Mouse (Mus musculus) adipocyte (in vitro differentiated cells): ENCODE measurements around the gene Slc7a1.
A peak's percentile ranks its signal among the peaks of the same experiment; 100 is the strongest.

ENCODE experiments used
- DNase-seq: peaks from one replicate; pipeline ENCODE4 v3.0.0-alpha.2; 2016; ENCODE audit warnings: low spot score

Slc7a1 gene

DNA sequence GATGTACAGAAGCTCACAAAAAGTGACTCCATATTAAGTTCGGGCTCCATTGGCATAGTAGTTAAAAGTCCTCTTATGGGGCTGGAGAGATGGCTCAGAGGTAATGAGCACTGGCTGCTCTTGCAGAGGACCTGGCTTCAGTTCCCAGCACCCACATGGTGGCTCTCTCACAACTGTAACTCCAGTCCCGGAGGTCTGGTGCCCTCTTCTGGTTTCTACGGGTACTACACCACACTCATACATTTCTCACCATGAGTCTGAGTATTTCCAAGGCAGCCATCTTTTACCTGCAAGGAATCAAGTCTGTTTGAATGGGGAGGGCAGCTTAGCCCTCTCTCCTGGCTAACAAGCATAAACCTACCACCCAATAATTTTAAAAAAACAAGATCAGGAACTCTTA is 30.5 kb downstream of the Slc7a1 start:
- no peak for DNase-seq

DNA sequence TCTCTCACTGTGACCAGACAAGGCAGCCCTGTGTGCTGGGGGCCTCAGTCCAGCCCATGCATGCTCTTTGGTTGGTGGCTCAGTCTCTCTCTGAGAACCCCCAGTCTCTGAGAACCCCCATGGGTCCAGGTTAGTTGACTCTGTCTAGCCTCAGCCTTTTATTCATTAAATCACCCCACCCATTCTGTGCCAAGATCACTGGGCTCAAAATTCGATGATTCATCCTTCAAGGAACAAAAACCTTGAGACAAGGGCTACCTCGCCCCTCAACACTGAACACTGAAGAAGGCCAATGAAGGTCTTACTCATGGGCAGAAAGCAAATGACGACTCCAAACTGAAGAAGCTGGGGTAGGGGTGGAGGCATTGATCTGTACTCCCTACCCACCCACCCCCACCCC is 31.9 kb downstream of the Slc7a1 start:
- no peak for DNase-seq

DNA sequence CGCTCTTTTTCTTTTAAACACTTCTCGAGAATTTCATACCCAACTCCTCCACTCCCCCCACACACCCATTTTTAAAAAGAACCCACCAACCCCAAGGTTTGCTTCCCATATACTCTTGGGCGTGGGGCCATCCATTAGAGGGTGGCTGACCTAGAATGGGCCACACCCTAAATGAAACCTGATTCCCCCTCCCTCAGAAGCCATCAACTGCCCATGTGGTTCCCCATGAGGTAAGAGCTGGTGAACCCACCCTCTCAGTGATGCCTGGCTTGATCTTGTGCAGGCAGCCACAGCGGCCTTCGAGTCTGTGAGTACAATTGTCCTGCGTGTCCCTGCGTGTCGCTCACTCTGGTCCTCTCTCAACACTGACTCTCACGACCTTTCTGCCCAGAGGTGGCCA is 33.2 kb downstream of the Slc7a1 start:
- DNase-seq = no peak

DNA sequence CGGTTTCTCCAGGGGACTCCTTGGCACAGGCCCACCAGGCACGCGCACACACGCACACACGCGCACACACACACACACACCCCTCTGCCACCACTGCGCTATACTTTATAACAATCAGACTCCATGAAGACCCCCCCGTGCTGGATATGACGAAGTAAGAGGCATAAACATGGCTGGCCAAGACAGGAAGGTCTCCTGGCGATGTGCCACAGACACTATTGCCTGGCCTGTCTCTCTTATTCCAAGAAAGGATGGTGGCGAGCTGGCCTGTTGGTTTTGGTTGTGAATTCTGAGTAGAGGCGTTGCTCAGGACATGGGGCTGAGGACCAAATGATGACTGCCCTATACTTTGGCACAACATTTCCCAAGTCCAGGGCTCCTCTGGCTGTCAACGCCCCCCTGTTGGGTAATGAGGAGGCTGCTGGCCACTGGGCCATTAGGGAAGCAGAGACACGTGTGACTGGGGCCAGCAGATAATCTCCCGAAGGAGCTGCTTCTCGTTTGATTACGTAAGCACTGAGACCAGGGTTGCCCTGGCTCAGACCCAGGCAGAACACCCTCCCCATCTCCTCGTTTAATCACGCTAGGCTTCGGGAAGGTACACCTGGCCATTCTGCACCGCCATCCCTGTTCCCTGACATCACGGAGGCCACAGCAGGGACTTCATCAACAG is 36.1 kb downstream of the Slc7a1 start:
- DNase-seq = peak; percentile 39

DNA sequence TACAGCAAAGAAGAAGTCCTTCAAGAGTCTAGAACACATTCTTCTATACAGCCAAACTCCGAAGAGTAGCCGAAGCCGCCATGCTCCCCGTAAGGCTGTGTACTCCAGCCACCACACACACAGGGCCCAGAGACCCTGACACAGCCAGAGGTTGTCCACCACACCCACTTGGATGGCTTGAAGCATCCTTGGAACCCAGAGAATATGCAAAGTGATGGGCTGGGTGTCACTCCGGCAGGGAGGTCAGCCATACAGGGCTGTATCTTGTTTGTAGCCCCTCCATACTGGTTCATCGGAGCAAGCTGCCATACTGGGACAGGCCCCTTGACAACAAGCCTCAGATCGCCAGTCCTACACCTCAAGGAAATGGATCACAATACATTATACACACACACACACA is 37.4 kb downstream of the Slc7a1 start:
- DNase-seq = no peak

DNA sequence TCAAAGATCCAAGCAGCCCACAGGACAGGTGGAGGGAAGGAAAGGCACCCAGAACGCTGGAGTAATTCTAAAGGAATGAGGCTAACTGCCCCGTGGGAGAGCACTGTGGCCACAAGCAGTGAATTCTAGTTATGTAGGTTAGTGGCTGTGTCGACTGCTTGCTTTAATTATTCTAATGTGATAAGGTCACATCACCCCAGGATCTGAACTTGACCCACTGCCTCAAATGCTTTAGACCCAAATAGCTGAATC is 38.0 kb downstream of the Slc7a1 start:
- DNase-seq = no peak

DNA sequence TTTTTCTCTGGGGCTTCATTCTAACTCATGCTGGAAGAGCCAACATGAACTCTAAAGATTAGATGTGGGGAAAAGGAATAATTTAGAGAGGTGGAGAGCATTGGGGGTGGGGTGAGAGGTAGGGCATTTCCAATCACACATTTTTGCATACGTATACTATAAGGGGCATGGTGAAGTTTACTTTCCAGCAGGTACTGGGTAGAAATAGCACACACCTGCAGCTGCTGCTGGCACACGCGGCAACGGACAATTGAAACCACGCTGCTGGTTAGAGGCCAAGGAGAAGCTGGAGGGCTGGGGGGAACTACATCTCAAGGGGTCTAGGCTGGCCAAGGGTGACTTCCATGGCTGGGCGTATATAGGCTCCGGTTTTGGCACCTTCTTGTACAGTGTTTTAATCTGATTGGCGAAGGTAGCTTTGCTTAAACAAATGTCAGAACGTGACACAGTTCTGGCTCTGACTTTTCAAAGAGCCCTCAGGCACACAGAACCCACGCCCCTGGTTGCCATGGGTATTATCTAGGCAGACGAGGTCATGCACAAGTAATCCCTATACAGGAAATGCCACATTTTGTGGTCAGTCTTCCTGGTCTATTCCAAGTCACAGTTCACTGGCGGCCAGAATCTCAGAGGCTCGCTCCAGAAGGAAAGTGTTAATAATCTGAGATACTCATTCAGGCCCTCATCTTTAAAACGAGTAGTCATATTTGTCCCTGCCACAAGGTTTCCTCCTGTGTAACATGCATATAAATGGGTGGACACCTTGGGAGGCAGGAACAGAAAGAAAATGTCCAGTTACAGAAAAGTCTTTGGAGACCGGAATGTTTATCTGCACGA is 38.6 kb downstream of the Slc7a1 start:
- DNase-seq = peak; percentile 24

DNA sequence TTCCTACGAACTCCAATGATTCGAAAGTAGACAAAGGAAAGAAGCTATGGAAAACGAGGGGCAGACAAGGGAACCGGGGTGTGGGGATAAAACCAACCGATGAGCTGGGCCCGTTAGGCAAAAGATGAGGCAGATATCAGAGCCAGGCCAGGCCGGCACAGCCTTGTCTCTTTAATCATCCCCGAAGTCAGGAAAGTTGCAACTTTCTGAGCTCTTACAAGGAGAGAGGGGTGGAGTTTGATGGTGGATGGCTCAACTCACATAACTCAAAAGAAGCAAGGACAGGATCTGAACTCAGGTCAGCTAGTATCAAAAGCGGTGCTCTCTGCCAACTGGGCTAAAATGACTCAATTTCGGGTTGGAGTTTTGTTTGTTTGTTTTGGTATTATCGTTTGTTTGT is 40.6 kb downstream of the Slc7a1 start:
- DNase-seq = no peak

DNA sequence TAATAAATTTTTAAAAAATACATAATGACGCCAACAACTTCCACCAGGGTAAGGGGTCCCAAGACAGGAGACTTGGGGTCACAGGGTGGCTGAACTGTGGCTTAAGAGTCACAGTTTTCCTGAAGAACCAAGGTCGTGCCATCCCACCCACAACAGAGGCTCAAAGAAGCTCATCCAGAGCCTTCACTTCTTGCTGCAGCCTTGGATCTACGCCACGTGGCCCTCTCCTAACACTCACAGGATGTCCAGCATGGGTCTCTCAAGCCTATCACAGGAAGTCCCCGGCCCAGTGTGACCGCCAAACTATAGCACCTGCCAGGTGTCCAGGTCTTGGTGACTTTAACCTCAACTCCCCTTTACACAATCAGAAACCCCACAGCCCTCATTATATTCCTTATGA is 42.5 kb downstream of the Slc7a1 start:
- DNase-seq = no peak

DNA sequence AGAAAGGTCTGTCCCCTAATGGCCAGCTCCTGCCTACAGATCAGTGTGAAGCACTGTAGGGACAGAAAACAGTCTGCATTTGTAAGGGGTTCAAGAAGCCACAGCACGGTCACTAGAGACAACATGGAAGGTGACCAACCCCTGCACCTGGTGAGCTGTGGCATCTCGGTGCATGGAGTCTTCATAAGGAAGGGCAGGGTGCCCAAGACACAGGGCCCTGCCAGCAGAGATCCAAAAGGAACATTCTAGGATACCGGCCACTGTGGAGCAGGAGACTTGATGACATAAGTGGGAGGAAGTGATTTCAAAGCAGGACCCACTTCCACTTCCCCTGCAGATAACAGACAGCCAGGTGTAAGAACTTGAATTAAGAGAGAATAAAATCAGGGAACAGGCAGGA is 43.9 kb downstream of the Slc7a1 start:
- no peak for DNase-seq

DNA sequence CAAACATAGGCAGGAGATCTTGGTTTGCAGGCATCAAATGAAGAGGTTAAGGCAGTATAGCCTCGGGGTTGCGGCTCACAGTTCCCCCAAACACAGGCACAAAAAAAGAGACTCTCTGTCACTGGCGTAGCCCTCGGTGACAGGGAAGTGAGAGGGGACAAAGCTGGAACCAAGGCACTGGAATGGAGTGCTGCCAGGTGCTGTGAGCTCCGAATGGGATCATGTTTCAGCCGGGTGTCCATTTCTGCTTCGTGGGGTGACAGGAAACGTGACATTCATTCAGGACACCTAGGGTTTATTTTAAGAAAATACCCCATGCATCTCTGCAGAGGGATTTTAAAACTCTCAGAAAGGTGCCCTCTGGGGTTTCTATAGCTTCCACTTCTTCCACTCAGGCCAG is 45.2 kb downstream of the Slc7a1 start:
- no peak for DNase-seq

DNA sequence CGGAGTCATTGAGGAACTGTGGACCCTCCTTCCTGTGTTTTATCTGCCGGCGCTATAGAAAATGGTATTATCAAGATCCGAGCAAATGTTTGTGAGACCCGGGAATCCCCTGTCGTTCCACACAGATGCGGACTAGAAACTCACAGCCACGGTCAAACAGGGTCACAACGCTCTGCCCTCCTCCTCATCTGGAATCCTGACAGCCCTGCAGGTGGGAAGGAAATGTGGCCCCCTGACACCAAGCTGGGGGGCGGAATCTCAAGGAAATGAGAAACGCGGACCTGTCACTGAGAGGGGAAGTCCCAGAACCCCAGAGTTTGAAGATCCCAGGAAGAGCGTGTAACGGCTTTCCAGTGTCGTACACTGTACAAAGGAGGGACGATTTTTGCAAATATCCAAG is 46.3 kb downstream of the Slc7a1 start:
- no peak for DNase-seq

DNA sequence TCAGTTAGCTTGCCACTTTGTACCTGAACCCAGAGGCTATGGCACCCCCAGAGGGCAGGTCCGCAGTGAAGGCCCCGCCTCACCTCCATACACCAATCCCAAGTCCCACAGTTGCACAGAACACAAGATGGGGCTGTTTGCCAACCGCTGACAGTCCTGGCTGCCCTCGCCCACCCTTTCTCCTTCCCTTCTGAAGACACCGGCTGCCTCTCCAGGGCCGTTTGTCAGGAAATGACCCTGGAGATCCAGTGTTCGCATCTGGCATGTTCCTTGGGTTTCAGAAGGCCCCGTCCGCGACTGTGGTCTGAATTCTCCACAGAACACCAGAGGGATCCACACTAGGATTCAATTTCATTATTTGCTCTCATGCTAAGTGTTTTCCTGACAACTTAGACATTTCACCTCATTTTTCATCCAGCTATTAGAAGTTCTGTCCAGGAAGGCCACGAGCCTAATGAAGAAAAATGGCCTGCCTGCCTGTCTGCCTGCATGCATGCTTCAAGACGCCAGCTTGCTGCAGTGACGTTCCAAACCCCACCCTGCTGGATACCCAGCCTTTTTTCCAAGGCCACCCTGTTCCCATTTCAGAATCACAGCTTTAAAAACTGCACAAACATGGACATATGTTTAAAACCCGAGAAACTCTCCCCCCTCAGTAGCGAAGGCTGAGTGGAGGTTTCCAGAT is 50.2 kb downstream of the Slc7a1 start:
- peak; percentile 57 for DNase-seq

DNA sequence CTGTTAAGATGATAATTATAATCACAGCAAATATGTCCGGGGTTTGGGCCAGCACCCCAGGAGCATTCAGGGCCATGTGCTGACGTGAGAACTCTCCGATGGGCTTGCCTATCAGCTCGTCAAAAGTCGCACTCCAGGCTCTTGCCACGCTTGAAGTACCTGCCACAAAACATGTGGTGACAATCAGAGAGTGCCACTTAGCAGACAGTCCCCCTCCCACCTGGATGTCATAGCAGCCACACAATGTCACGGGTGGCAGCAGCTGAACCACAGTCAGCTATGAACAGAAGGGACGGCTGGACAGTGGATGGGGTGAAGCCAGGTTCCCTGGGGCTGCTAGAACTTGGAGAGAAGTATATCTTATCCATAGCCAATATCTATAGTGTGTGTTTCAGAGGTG is 51.6 kb downstream of the Slc7a1 start:
- DNase-seq = no peak

DNA sequence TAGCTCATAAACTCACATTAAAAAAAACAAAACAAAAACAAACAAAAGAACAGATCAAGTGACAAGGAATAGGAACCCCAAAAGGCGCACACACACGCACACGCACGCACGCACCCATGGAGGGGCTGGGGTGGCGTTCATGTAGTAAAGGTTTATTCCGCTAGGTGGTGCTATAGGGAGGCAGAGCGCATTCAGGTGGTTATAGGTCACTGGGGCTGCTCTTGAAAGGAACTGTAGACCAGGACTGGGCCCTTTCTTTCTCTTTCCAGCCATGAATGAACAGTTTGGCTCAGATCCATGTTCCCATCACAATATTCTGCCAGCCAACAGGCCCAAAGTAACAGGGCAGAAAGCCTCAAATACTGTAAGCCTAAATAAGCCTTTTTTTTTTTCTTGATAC is 53.2 kb downstream of the Slc7a1 start:
- DNase-seq = no peak

DNA sequence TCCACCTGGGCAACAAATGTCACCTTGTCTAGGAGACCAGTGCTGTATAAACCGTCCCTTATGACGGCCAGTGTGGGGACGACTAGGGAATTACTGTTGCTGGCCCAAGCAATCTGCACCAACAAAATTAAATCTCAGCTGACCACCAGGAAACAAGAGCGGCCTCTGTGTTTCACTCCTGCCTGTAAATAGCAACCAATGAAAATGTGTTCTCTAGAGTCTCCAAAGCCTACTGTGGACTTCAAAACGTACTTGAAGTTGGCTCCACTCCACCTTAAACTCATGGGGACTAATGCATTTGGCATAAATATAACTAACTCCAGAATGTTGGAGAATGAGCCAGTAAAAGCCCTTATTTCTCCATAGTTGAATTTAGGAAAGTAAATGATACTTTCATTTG is 55.3 kb downstream of the Slc7a1 start:
- DNase-seq = no peak

DNA sequence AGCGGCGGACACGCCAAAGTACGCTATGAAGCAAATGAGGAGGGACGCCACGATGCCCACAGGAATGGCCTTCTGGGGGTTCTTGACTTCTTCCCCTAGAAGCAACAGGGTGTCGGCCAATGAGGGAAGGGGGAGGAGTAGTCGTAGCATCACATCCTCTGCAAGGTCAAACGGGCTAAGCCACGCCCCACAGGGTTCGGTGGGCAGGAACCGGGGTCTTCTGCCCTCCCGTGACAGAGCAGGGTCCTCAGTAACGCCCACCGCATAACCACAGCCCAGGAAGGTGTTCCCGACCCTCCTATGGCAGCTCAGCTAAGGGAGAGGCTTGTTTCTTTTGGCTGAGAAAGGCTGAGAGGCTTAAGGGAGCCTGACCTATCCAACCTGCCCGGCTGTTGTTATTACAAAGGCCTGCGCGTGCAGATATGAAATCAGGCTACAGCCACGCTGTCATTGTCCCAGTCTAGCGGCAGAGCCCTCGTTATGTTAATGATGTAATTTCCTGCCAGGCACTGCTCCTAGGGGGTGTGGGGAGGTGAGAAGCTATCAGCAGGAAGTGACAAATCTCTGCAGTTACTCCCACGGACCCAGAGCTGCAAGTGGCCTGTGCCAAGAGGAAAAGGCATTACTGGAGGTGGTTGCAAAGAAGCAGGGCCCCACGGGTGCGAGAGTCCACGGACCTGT is 57.5 kb downstream of the Slc7a1 start:
- DNase-seq = no peak

DNA sequence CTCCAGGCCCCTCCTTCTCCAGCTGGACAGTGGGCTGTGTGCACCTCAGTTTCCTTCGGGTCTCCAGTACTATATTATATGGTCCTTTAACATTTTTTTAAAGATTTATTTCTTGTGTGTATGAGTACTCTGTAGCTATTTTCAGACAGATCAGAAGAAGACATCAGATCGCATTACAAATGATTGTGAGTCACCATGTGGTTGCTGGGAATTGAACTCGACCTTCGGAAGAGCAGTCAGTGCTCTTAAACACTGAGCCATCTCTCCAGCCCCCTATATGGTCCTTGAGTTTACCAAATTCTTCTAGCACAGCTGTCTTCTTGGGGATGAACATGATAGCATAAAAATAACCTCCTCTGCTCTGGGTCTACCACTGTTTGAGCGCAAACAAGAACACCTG is 60.6 kb downstream of the Slc7a1 start:
- no peak for DNase-seq

DNA sequence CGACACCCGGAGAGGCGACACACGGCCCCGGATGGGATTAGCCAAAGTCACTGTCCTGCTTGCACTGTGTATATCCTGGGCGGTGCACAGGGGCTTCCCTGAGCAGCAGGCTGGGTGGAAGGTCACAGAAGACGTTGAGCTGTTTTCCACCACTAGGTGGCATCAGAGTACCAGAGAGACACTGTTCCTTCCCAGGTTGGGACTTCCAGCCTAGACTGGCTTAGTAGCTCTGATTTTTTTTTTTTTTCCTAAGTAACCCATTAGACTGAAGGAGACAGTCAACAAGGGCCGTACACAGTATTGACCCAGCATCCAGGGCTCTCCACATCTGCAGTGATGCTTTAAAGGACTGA is 67.1 kb downstream of the Slc7a1 start:
- DNase-seq = peak; percentile 89

DNA sequence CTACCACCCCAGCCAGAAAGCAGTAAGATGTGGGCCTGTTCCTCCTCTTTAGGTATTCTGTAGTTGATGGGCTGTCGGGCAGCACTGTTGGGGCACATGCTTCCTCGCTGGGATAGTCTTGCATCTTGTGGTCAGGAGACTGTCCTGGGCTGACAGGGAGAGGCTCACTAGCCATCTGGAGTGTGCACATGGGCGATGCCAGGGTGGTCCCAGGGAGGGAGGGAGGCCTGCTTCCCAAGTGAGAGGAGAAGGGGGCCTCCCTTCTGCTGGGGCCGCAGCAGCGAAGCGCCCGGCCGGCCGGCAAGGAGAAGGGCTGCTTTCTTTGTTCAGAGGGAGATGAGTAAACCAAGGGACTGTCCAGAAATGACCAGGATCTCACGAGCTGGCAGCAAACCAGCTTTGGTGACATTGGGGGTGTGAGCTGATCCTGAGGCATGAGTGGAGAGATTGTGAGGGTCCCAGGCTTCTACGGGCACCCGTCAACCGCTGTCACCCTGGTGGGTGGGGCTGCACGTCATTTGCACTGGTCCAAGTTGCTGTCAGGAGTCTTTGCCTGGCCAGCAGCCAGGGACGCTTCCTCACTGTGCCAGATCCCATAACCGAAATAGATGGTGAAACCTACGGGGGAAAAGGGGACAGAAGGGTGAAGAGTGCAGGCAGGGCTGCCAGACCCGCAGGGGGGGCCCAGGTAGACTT is 67.6 kb downstream of the Slc7a1 start:
- DNase-seq = no peak

DNA sequence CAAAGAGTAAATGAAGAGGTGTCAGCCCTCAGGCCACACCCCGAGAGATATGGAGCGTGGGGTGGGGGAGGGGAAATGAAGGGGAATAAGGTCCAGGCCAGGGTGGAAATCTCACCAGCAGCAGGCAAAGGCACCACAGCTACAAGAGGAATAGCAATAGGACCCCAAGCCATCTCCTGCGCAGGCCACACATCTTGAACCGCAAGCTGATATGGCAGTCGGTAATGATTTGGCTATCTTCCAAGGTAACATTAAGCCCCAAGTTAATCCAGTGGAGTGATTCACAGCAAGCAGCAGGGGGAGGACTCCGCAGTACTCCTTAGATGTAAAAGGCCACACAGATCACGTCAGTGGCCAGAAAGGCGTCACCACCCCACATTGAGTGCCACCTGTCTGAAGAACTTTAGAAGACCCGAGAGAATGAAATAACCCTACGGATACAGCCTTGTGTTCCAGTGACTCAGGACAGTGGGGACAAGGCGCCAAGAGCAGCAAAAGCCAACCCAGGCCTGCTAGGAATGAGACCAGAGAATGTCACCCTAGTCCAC is 68.4 kb downstream of the Slc7a1 start:
- DNase-seq = no peak

DNA sequence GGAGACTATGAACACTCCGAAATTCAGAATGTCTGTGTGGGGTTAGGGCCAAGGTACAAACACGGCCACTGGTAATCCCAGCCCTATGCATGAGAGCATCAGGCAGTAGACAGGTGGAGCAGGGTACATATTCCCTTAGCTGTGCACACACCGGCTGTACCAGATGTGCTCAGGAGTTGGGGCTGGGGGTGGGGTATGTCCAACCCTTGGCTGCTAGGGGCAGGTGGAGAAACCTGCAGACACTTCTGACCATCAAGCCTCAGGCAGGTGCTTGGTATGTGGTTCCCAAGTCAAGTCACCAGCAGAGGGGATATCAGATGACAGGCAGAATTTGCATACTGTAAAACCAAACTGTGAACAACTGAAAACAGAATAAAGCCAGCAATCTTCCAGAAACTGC is 70.7 kb downstream of the Slc7a1 start:
- DNase-seq = no peak
